Mouse (Mus musculus) liver, embryonic 14.5 days (tissue): ENCODE data around the gene Kank1. TPM values are rescaled to one million over a fixed set of nuclear protein-coding genes. Genes with fewer than 3 reads are reported as not detected.

Experiments used
- ATAC-seq: fragments of 200-750 bp; cut with Nextera tagmentation; 2 replicates; pipeline ENCODE4 v1.8.0; 2017; ENCODE audit warnings: moderate number of reproducible peaks, mild to moderate bottlenecking, moderate library complexity; ENCODE audit not compliant: insufficient read depth
- DNase-seq, 3 experiments: peaks; one replicate each; pipeline ENCODE4 v3.0.0-alpha.2; 2012 to 2013; ENCODE audit warnings: low read depth in 3 of 3, low spot score in 3 of 3
- H3K27ac ChIP-seq: fragments of 300-500 bp; sonication (generic); 2 replicates; pipeline ENCODE4 v1.5.1; 2014; ENCODE audit warnings: moderate library complexity, mild to moderate bottlenecking, control low read depth, inconsistent platforms
- H3K27me3 ChIP-seq: fragments of 300-500 bp; sonication (generic); 2 replicates; pipeline ENCODE4 v1.6.1; 2014; ENCODE audit warnings: mild to moderate bottlenecking, low read length, moderate library complexity; ENCODE audit not compliant: control insufficient read depth, insufficient read depth
- H3K36me3 ChIP-seq: fragments of 300-500 bp; sonication (generic); replicated peaks from 2 replicates; pipeline ENCODE4 v1.6.1; 2014; ENCODE audit warnings: low read depth; ENCODE audit not compliant: control insufficient read depth, insufficient read depth
- H3K4me1 ChIP-seq, 2 experiments: fragments of 200-500 bp in 1 of 2; fragments of 300-500 bp in 1 of 2; sonication (generic) in 1 of 2; replicated peaks; 2 replicates each; pipeline ENCODE4 v1.6.1; 2012 to 2014; ENCODE audit warnings: antibody characterized with exemption in 1 of 2, inconsistent platforms in 1 of 2, low read length in 1 of 2; ENCODE audit not compliant: control insufficient read depth in 2 of 2, insufficient read depth in 2 of 2
- H3K4me2 ChIP-seq: fragments of 300-500 bp; sonication (generic); 2 replicates; pipeline ENCODE4 v1.6.1; 2014; ENCODE audit warnings: low read depth, mild to moderate bottlenecking, control low read depth, moderate library complexity
- H3K4me3 ChIP-seq, 2 experiments: fragments of 200-500 bp in 1 of 2; fragments of 300-500 bp in 1 of 2; sonication (generic) in 1 of 2; 2 replicates each; pipeline ENCODE4 v1.5.1; 2012 to 2014; ENCODE audit warnings: low read depth in 2 of 2, low read length in 2 of 2, mild to moderate bottlenecking in 2 of 2, control low read depth in 1 of 2, inconsistent platforms in 1 of 2, moderate library complexity in 1 of 2; ENCODE audit not compliant: insufficient read depth in 1 of 2
- H3K9ac ChIP-seq: fragments of 300-500 bp; sonication (generic); replicated peaks from 2 replicates; pipeline ENCODE4 v1.6.1; 2014; ENCODE audit warnings: mild to moderate bottlenecking, control low read depth, moderate library complexity
- H3K9me3 ChIP-seq: fragments of 300-500 bp; sonication (generic); 2 replicates; pipeline ENCODE4 v1.6.1; 2016; ENCODE audit warnings: low read length, mixed read lengths; ENCODE audit not compliant: control insufficient read depth
- CTCF ChIP-seq: IDR thresholded peaks from 2 replicates; pipeline ENCODE4 v1.5.1; 2016; ENCODE audit warnings: antibody characterized with exemption, low read depth, control low read depth
- EP300 ChIP-seq: IDR thresholded peaks from 2 replicates; pipeline ENCODE4 v1.6.1; 2016; ENCODE audit warnings: antibody characterized with exemption, low read depth
- WGBS: fragments of 180-500 bp; shearing (Covaris S2); extraction: QIAGEN DNeasy Blood & Tissue Kit; methylation state at CpG from one replicate; pipeline ENCODE4 v1.1.7; 2014; ENCODE audit not compliant: insufficient replicate concordance; 5-methylcytosine and 5-hydroxymethylcytosine counted together
- polyA plus RNA-seq, 2 experiments: library from polyadenylated mRNA; depleted of rRNA in 1 of 2; stranded (reverse) in 1 of 2; unstranded in 1 of 2; fragments of >200 nt; fragmentation: Nextera tagmentation in 1 of 2; extraction: Ambion mirVana in 1 of 2; gene quantifications; 2 replicates each; pipeline versions ENCODE4 v1.2.1 to v1.2.3; 2012 to 2014

Gene Kank1
- polyA plus RNA-seq, 2 experiments: 3.2 to 3.5 TPM

GRCm38 (mm10) chr19:25445842-25446241 lies 209.1 kb downstream of the Kank1 start:
- no peak for ATAC-seq
- 14% methylated on average over 8 of the region's 8 CpGs for WGBS
- no peaks in the 10 kb centered on the region for H3K27me3 ChIP-seq
- H3K9me3 ChIP-seq: no peaks in the 10 kb centered on the region
- DNase-seq: no peak
- TF ChIP-seq CTCF (no peak), EP300 (no peak)
- no peak overlapping the region for H3K4me3 ChIP-seq
- H3K9ac ChIP-seq: no peak overlapping the region
- no peaks in the 10 kb centered on the region for H3K4me1 ChIP-seq
- no peak overlapping the region for H3K27ac ChIP-seq
- no peaks in the 10 kb centered on the region for H3K36me3 ChIP-seq
- no peak overlapping the region for H3K4me2 ChIP-seq

DNA sequence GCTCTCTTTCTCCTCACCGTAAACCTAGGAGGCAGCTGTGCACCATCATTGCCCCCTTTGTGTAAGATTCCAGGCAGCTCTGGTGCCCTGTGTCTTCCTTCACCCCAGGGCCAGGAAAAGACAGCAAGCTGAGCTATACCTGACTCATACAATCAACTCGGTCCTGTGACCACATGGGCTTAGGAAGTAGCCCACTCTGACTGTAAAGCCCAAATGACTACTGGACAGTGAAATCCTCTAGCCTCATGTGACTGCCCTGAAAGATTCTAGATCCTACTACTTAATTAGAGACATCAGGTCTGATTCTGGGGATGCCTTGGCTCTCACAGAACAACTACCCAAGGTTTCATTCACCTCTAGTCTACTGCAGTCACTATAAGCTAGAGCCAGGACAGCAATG lies 209.9 kb downstream of the Kank1 start:
- Histone ChIP-seq H3K27ac (no peak overlapping the region), H3K9ac (no peak overlapping the region), H3K36me3 (no peaks in the 10 kb centered on the region), H3K4me2 (no peak overlapping the region), H3K4me1 (no peaks in the 10 kb centered on the region), H3K9me3 (no peaks in the 10 kb centered on the region), H3K4me3 (no peak overlapping the region), H3K27me3 (no peaks in the 10 kb centered on the region)
- ATAC-seq (no peak), DNase-seq (no peak)
- no peak for TF ChIP-seq CTCF
- no peak for TF ChIP-seq EP300
- WGBS: 39% methylated on average over 2 of the region's 2 CpGs

DNA sequence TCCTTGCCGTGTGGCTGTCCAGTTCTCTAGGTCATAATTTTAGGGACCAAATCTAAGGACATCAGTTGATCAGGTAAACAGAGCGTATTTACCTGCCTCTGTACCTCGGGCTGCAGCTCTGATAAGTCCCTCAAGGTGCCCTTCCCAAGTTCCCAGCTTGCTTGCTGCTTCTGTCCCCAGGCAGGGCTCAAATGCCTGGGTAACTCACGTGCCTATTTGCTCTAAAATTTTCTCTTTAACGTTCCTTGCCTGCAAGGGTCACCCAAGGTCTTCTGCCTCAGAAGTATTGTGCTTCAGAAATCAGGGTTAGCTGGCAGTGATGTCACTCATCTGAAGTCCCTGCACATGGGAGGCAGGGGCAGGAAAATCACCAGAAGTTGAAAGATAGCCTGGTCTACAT lies 210.6 kb downstream of the Kank1 start:
- ATAC-seq: no peak
- H3K4me1 ChIP-seq: no peaks in the 10 kb centered on the region
- no peak overlapping the region for H3K4me3 ChIP-seq
- DNase-seq: no peak
- H3K27me3 ChIP-seq: no peaks in the 10 kb centered on the region
- WGBS: 41% methylated on average over 5 of the region's 5 CpGs
- H3K27ac ChIP-seq: no peak overlapping the region
- no peak overlapping the region for H3K9ac ChIP-seq
- no peaks in the 10 kb centered on the region for H3K9me3 ChIP-seq
- H3K4me2 ChIP-seq: no peak overlapping the region
- no peaks in the 10 kb centered on the region for H3K36me3 ChIP-seq
- TF ChIP-seq CTCF (no peak), EP300 (no peak)

DNA sequence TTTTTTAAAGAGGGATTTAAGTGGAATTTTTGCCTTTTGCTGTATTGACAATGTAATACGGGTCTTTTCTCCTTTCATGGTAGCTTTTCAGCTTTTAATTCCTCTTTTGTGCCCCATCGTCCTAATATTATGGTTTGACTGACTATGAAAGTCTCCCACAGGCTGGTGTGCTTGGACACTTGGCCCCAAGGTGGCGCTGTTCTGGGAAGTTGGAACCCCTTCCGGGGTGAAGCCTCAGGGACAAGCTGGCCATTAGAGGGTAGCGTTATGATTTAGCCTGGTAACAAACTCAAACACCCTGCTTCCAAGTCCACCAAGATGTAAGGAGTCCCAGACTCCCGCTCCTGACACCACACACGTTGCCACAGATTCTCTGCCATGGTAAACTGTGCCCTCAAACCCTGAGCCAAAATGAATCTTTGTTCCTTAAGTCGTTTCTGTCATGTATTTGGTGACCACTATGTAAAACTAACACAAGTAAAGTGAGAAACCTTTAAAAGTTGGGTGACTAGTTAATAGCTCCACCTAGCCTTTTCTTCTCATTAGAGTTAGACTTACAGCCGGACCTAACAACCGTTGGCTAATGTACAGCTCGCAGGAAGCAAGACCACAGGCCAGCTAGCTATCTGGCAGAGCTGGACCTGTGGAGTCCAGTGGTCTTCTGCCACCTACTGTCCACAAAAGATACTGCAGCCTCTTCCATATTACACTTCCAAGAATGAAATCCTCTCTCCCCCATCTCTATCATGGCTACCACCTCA lies 214.3 kb downstream of the Kank1 start:
- Histone ChIP-seq H3K4me1 (no peaks in the 10 kb centered on the region), H3K9me3 (no peaks in the 10 kb centered on the region), H3K36me3 (no peaks in the 10 kb centered on the region), H3K27ac (no peak overlapping the region), H3K4me3 (no peak overlapping the region), H3K4me2 (no peak overlapping the region), H3K27me3 (no peaks in the 10 kb centered on the region), H3K9ac (no peak overlapping the region)
- peak in 1 of 3 experiments; percentile 9 for DNase-seq
- TF ChIP-seq CTCF (peak; percentile 80), EP300 (no peak)
- 29% methylated on average over 11 of the region's 11 CpGs for WGBS
- ATAC-seq: no peak

DNA sequence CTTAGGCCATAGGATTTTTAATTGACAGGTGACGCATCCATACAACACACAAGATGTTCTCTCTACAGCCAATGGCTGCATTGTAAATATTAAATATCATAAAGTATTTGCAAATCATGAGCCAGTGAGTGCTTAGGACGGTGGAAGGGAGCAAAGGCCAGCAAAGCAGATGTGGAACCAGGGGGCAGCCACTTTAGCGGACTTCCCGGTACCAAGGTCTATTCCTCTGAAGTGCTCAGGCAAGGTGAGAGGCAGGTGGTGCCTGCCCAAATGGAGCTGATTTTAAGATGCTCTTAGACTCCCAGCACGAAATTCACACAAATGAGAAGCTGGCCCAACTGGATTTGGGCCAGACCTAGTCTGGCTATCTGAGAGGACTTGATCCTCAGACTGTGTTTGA lies 216.4 kb downstream of the Kank1 start:
- no peaks in the 10 kb centered on the region for H3K4me1 ChIP-seq
- no peak overlapping the region for H3K27ac ChIP-seq
- TF ChIP-seq EP300 (no peak), CTCF (no peak)
- WGBS: 59% methylated on average over 5 of the region's 5 CpGs
- H3K4me2 ChIP-seq: no peak overlapping the region
- no peaks in the 10 kb centered on the region for H3K27me3 ChIP-seq
- ATAC-seq: no peak
- H3K4me3 ChIP-seq: no peak overlapping the region
- DNase-seq: no peak
- H3K9me3 ChIP-seq: no peaks in the 10 kb centered on the region
- H3K36me3 ChIP-seq: no peaks in the 10 kb centered on the region
- H3K9ac ChIP-seq: no peak overlapping the region
